Mouse (Mus musculus): Measurements from ENCODE around the gene Myo3a. TPM values are rescaled to one million over a fixed set of nuclear protein-coding genes. Genes with fewer than 3 reads are reported as not detected.

The Myo3a gene
- total RNA-seq, 4 experiments from 2014 or later = not detected

GRCm38 (mm10) chr2:22620978-22621827 lies 393.9 kb downstream of the Myo3a start:
- DNase-seq (ENCODE audit: low spot score in 2 of 2) = no peak

- no peak for DNase-seq (ENCODE audit: low spot score in 2 of 2)
Observed at GRCm38 (mm10) chr2:22621828-22622731, 394.8 kb downstream of the Myo3a start, which contains the start of gene Gad2. TSS of gene Gad2 (plus strand) at chr2:22622205.

- no peak for DNase-seq (ENCODE audit: low spot score in 2 of 2)
Observed at GRCm38 (mm10) chr2:22623111-22624070, 396.1 kb downstream of the Myo3a start.

- no peak for DNase-seq (ENCODE audit: low spot score in 2 of 2)
Observed at GRCm38 (mm10) chr2:22624188-22624975, 397.1 kb downstream of the Myo3a start.

GRCm38 (mm10) chr2:22625096-22625960 lies 398.0 kb downstream of the Myo3a start:
- no peak for DNase-seq (ENCODE audit: low spot score in 2 of 2)

- no peak for DNase-seq (ENCODE audit: low spot score in 2 of 2)
Observed at GRCm38 (mm10) chr2:22627147-22627666, 399.9 kb downstream of the Myo3a start.

DNA sequence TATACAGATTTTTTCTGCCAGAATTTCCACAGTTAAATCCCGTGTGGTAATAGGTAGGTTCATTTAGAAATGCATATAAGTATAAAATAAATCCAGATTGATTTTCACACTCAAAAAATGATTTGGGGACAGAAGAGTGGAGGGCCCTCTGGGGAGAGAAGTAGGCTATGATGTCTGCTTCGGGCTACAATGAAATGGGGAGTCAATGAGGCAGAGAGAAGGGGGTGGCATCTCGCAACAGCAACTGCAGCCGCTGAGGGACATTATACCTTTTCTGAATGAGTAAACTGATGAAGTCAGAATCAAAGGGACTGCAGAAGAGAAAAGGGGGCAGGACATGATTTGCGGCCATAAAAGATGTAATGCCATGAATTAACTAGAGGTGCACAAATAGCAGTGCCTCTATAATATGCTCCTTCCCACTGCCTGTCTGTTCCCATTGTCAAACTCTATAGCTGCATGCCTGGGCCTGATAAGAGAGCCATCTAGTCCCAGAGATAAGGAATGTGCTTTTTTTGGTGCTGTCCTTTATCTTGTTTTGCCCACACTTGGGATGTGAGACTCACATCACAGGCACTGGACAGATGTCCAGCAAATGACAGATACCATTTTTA lies 400.6 kb downstream of the Myo3a start:
- no peak for DNase-seq (ENCODE audit: low spot score in 2 of 2)

DNA sequence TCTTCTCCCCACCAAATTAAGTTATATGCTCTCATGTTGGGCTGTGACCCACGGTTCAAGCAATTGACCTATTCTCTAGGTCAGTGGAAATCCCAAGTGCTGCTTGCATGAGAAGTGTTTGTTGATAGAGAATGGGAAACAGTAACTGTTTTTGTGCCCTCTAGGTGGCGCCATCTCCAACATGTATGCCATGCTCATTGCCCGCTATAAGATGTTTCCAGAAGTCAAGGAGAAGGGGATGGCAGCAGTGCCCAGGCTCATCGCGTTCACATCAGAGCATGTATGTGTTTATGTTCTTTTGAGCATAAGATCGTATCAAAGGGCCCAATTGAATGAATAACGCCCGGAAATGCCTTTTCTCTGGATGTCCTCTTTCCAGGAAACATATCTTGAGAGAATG lies 407.5 kb downstream of the Myo3a start:
- no peak for DNase-seq (ENCODE audit: low spot score in 2 of 2)

DNA sequence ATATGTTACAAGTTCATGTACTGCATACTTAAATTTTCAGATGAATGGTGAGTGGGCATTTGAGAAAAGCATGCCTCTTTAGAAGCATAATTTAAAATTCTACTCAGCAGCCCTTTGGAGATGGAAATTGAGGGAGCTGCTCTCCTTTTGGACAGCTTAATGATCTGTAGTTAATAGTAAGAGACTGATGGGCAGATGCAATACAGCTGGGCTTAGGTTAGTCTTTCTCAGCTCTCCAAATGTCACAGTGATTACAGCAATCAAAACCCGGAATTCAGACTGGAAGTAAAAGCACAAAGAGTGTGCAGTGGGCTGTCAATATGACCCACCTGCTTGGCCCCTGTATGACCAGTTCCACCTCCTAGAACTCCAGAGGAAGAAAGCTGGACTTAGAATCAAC lies 418.8 kb downstream of the Myo3a start:
- DNase-seq (ENCODE audit: low spot score in 2 of 2) = no peak

GRCm38 (mm10) chr2:22648394-22648793 lies 421.1 kb downstream of the Myo3a start:
- DNase-seq (ENCODE audit: low spot score in 2 of 2) = no peak

GRCm38 (mm10) chr2:22651826-22652225 lies 424.5 kb downstream of the Myo3a start:
- DNase-seq (ENCODE audit: low spot score in 2 of 2) = no peak

DNA sequence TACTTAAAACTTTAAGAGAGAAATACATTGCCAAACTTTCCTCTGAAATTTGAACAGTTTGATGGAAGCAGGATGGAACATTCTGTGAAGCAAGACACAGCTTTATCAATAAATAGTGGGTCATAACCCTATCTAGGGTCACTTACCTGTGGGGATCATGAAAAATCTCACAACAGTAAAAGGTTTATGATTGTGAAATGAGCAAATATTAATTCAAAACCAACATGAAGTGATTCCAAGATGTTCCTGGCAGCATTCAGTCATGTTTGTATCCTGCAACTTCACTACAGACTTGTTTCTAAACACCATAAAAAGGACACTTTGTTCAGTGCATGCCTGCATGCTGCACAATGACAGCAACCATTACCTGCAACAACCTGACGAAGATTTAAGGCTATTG lies 436.4 kb downstream of the Myo3a start:
- no peak for DNase-seq (ENCODE audit: low spot score in 2 of 2)

Small RNA genes within 50 kb of the gene (microRNA-seq; reads per million reads assigned to microRNA genes)
- gene Gm23636 (not detected), gene Mir3967 (not detected)
